In genomic region chr12:86687971-86688573, GRCm38 (mm10) we compare ENCODE assay signal across 11 mouse cellular contexts. TPM values are rescaled to one million over a fixed set of nuclear protein-coding genes. Genes with fewer than 3 reads are reported as not detected.
DNase-seq lines count a peak whose midpoint lies in the region; ATAC-seq and TF ChIP-seq lines count a peak whose summit lies in the region.
"Had no signal": no experiment of that assay in that cellular context is flagged by ENCODE, and none has a peak within 500 bp of the region (broad histone marks: within the 10 kb centered on the region; RNA-seq: fewer than 3 reads in every experiment).

No protein-coding gene starts in this region.

- peak; percentile 47; the same call in 1 of the 2 replicates for ATAC-seq in kidney, postnatal 0 days (replicated peaks; ENCODE audit: low FRiP score, low read depth)
- ATAC-seq in embryonic facial prominence, embryonic 14.5 days (ENCODE audit: low read depth) = no peak
- ATAC-seq in lung, embryonic 16.5 days (ENCODE audit: low read depth) = peak; percentile 78
- no peak for ATAC-seq in megakaryocyte-erythroid progenitor cell, adult 5-6 weeks (replicated peaks; ENCODE audit: low FRiP score, low TSS enrichment, poor library complexity, severe bottlenecking)

- H3K4me2 ChIP-seq in kidney, postnatal 0 days (ENCODE audit: low read length) = no peak overlapping the region
- H3K4me2 ChIP-seq in embryonic facial prominence, embryonic 14.5 days (ENCODE audit: low read depth, low read length) = no peak overlapping the region
- H3K4me2 ChIP-seq in lung, embryonic 16.5 days (ENCODE audit: low read depth, low read length) = no peak overlapping the region

- H3K4me1 ChIP-seq in kidney, postnatal 0 days (replicated peaks; ENCODE audit: insufficient read depth, low read length) = 0 out of 2 replicates have a peak, but pooled peaks cover 3% of the 10 kb centered on the region
- no peaks in the 10 kb centered on the region for H3K4me1 ChIP-seq in kidney, adult 2 months (ENCODE audit: control insufficient read depth, insufficient read depth, low read length)
- peaks cover 3% of the 10 kb centered on the region; the same call in 1 of the 2 replicates for H3K4me1 ChIP-seq in embryonic facial prominence, embryonic 14.5 days (ENCODE audit: control insufficient read depth, insufficient read depth, low read length)
- peaks cover 7% of the 10 kb centered on the region; the same call in 1 of the 2 replicates for H3K4me1 ChIP-seq in lung, embryonic 16.5 days (replicated peaks; ENCODE audit: control insufficient read depth, insufficient read depth, low read length)

- intact Hi-C loops in heart, postnatal 25 days (cut with DNase I) = no loop called here

- no peak overlapping the region for H3K4me3 ChIP-seq in kidney, postnatal 0 days (replicated peaks; ENCODE audit: low read depth, low read length)
- H3K4me3 ChIP-seq in kidney, adult 2 months (ENCODE audit: insufficient read depth, low read depth, low read length) = no peak overlapping the region
- no peak overlapping the region for H3K4me3 ChIP-seq in embryonic facial prominence, embryonic 14.5 days (ENCODE audit: low read depth, low read length)
- H3K4me3 ChIP-seq in lung, embryonic 16.5 days (ENCODE audit: low read length) = no peak overlapping the region

- TF ChIP-seq POLR2A in kidney, adult 2 months (IDR thresholded peaks at IDR 0.05; ENCODE audit: low read depth, low read length) = no peak

- no peaks in the 10 kb centered on the region for H3K27me3 ChIP-seq in kidney, postnatal 0 days (ENCODE audit: insufficient read depth, low read length)
- H3K27me3 ChIP-seq in kidney, adult 2 months (replicated peaks; ENCODE audit: control insufficient read depth, insufficient read depth, low read length) = no peaks in the 10 kb centered on the region
- H3K27me3 ChIP-seq in embryonic facial prominence, embryonic 14.5 days (replicated peaks; ENCODE audit: control insufficient read depth, insufficient read depth, low read length) = no peaks in the 10 kb centered on the region
- H3K27me3 ChIP-seq in lung, embryonic 16.5 days (ENCODE audit: control insufficient read depth, insufficient read depth, low read depth, low read length) = no peaks in the 10 kb centered on the region

- peak; percentile 51 for DNase-seq in kidney, postnatal 0 days (ENCODE audit: low spot score)
- no peak for DNase-seq in kidney, adult 2 months
- no peak for DNase-seq in embryonic facial prominence, embryonic 14.5 days (ENCODE audit: low spot score)
- peak; percentile 49 for DNase-seq in heart, postnatal 25 days (ENCODE audit: low spot score)
- DNase-seq in adrenal gland, postnatal 10 days = no peak
- no peak for DNase-seq in adrenal gland, postnatal 4 days (ENCODE audit: low spot score in 2 of 2)
- DNase-seq: embryo, embryonic 11 days had no signal

- no peak overlapping the region for H3K27ac ChIP-seq in kidney, postnatal 0 days
- no peak overlapping the region for H3K27ac ChIP-seq in kidney, adult 2 months (ENCODE audit: insufficient read depth, low read depth, low read length)
- H3K27ac ChIP-seq in embryonic facial prominence, embryonic 14.5 days (replicated peaks; ENCODE audit: low read depth, low read length) = peak overlapping the region; percentile 28
- peak overlapping the region; percentile 87 for H3K27ac ChIP-seq in lung, embryonic 16.5 days (ENCODE audit: low read length)

- no peaks in the 10 kb centered on the region for H3K36me3 ChIP-seq in kidney, postnatal 0 days (ENCODE audit: insufficient read depth, low read length)
- no peaks in the 10 kb centered on the region for H3K36me3 ChIP-seq in kidney, adult 2 months (ENCODE audit: control insufficient read depth, insufficient read depth, low read length)
- peaks cover 11% of the 10 kb centered on the region for H3K36me3 ChIP-seq in embryonic facial prominence, embryonic 14.5 days (ENCODE audit: control insufficient read depth, insufficient read depth, low read length)
- no peaks in the 10 kb centered on the region for H3K36me3 ChIP-seq in lung, embryonic 16.5 days (ENCODE audit: control insufficient read depth, insufficient read depth, low read length)

- no peaks in the 10 kb centered on the region for H3K9me3 ChIP-seq in kidney, postnatal 0 days (replicated peaks; ENCODE audit: low read length)
- H3K9me3 ChIP-seq in embryonic facial prominence, embryonic 14.5 days (ENCODE audit: control insufficient read depth, low read length) = no peaks in the 10 kb centered on the region
- H3K9me3 ChIP-seq in lung, embryonic 16.5 days (ENCODE audit: control insufficient read depth, low read length) = no peaks in the 10 kb centered on the region

- whole genome bisulfite sequencing in kidney, postnatal 0 days = 79% methylated on average over 4 of the region's 4 CpGs
- WGBS in kidney, adult 2 months = 69% methylated on average over 4 of the region's 4 CpGs
- whole genome bisulfite sequencing in embryonic facial prominence, embryonic 14.5 days = 69% methylated on average over 4 of the region's 4 CpGs
- WGBS in lung, embryonic 16.5 days = 61% methylated on average over 4 of the region's 4 CpGs

- no peak overlapping the region for H3K9ac ChIP-seq in kidney, postnatal 0 days (ENCODE audit: low read depth, low read length)
- H3K9ac ChIP-seq in embryonic facial prominence, embryonic 14.5 days (ENCODE audit: low read depth, low read length) = no peak overlapping the region
- no peak overlapping the region for H3K9ac ChIP-seq in lung, embryonic 16.5 days (ENCODE audit: low read length)

- TF ChIP-seq CTCF in kidney, postnatal 0 days (IDR thresholded peaks at IDR 0.05; ENCODE audit: low read depth) = no peak
- no peak for TF ChIP-seq CTCF in kidney, adult 2 months (conservative IDR thresholded peaks at IDR 0.05; ENCODE audit: insufficient read depth, insufficient read length, low read depth, low read length)

RNA-seq across cellular contexts. Expression of gene Vash1, which starts 9.6 kb away (rescaled TPM):
- polyA plus RNA-seq in kidney, postnatal 0 days (2015; fragmentation: Nextera tagmentation; extraction: Ambion mirVana) = 6.4 and 6.8 TPM in 2 replicates
- polyA plus RNA-seq in kidney, adult 2 months (2012; rRNA removed) = 1.6 and 1.9 TPM in 2 replicates
- polyA plus RNA-seq in embryonic facial prominence, embryonic 14.5 days (2014; fragmentation: Nextera tagmentation; extraction: Ambion mirVana) = 11.0 and 12.3 TPM in 2 replicates
- 10 to 100 TPM; 19.4 to 21.0 TPM for total RNA-seq in heart, postnatal 25 days (2021)
- polyA plus RNA-seq in lung, embryonic 16.5 days (2015; fragmentation: Nextera tagmentation; extraction: Ambion mirVana) = 9.7 and 10.0 TPM in 2 replicates
- 10 to 100 TPM; 14.7 to 20.6 TPM for total RNA-seq in adrenal gland, postnatal 10 days (2021)
- total RNA-seq in megakaryocyte-erythroid progenitor cell, adult 5-6 weeks (2014; fragmentation: Nextera tagmentation) = 0.28 TPM in 1 of 2 replicates, not detected in the other
- not detected in 2 replicates for total RNA-seq in megakaryocyte-erythroid progenitor cell, adult 5-6 weeks (2017)
- total RNA-seq in adrenal gland, postnatal 4 days (2021) = 10 to 100 TPM; 22.0 to 24.4 TPM

RNA-seq across cellular contexts. Expression of gene Angel1, which starts 38.2 kb away (rescaled TPM):
- 6.2 TPM in 2 replicates for polyA plus RNA-seq in kidney, postnatal 0 days (2015; fragmentation: Nextera tagmentation; extraction: Ambion mirVana)
- polyA plus RNA-seq in kidney, adult 2 months (2012; rRNA removed) = 7.3 and 8.7 TPM in 2 replicates
- polyA plus RNA-seq in embryonic facial prominence, embryonic 14.5 days (2014; fragmentation: Nextera tagmentation; extraction: Ambion mirVana) = 12.9 TPM in 2 replicates
- total RNA-seq in heart, postnatal 25 days (2021) = 1 to 10 TPM; 3.4 to 3.5 TPM
- polyA plus RNA-seq in lung, embryonic 16.5 days (2015; fragmentation: Nextera tagmentation; extraction: Ambion mirVana) = 11.9 and 12.4 TPM in 2 replicates
- 1 to 10 TPM; 2.9 to 4.9 TPM for total RNA-seq in adrenal gland, postnatal 10 days (2021)
- total RNA-seq in megakaryocyte-erythroid progenitor cell, adult 5-6 weeks (2014; fragmentation: Nextera tagmentation) = 4.3 and 7.2 TPM in 2 replicates
- 0.85 and 4.7 TPM in 2 replicates for total RNA-seq in megakaryocyte-erythroid progenitor cell, adult 5-6 weeks (2017)
- total RNA-seq in adrenal gland, postnatal 4 days (2021) = 1 to 10 TPM; 4.4 to 4.6 TPM

RNA-seq across cellular contexts. Expression of gene Lrrc74a, which starts 46.1 kb away (rescaled TPM):
- polyA plus RNA-seq in kidney, postnatal 0 days (2015; fragmentation: Nextera tagmentation; extraction: Ambion mirVana) = not detected in 2 replicates
- polyA plus RNA-seq in kidney, adult 2 months (2012; rRNA removed) = not detected in 2 replicates
- not detected in 2 replicates for polyA plus RNA-seq in embryonic facial prominence, embryonic 14.5 days (2014; fragmentation: Nextera tagmentation; extraction: Ambion mirVana)
- not detected for total RNA-seq in heart, postnatal 25 days (2021)
- not detected in 2 replicates for polyA plus RNA-seq in lung, embryonic 16.5 days (2015; fragmentation: Nextera tagmentation; extraction: Ambion mirVana)
- not detected for total RNA-seq in adrenal gland, postnatal 10 days (2021)
- total RNA-seq in megakaryocyte-erythroid progenitor cell, adult 5-6 weeks (2014; fragmentation: Nextera tagmentation) = not detected in 2 replicates
- total RNA-seq in megakaryocyte-erythroid progenitor cell, adult 5-6 weeks (2017) = not detected in 2 replicates
- not detected for total RNA-seq in adrenal gland, postnatal 4 days (2021)
- total RNA-seq: heart, postnatal 36 days; liver, adult 2 months had no signal
- polyA plus RNA-seq: liver, adult 2 months had no signal

Comparison
In these comparisons a context has a peak if more than half of its experiments do, and no peak if none do; other contexts are left out.
1. DNase-seq: peak in kidney, postnatal 0 days (single experiment) and heart, postnatal 25 days (single experiment); none in kidney, adult 2 months (single experiment), embryonic facial prominence, embryonic 14.5 days (single experiment), adrenal gland, postnatal 10 days (single experiment) and adrenal gland, postnatal 4 days (0 of 2).
2. ATAC-seq: peak in kidney, postnatal 0 days (single experiment) and lung, embryonic 16.5 days (single experiment); none in embryonic facial prominence, embryonic 14.5 days (single experiment) and megakaryocyte-erythroid progenitor cell, adult 5-6 weeks (single experiment).
3. H3K27ac ChIP-seq: peak in embryonic facial prominence, embryonic 14.5 days (single experiment) and lung, embryonic 16.5 days (single experiment); none in kidney, postnatal 0 days (single experiment) and kidney, adult 2 months (single experiment).
4. RNA of gene Vash1, which starts 9.6 kb away (total RNA-seq): 22.0 to 24.4 TPM in adrenal gland, postnatal 4 days, 19.4 to 21.0 TPM in heart, postnatal 25 days and 14.7 to 20.6 TPM in adrenal gland, postnatal 10 days; 0.28 TPM in megakaryocyte-erythroid progenitor cell, adult 5-6 weeks; every median in the first group is over 10 times any median in the second.